Mouse (Mus musculus): ENCODE measurements around the gene Prmt3. TPM values are rescaled to one million over a fixed set of nuclear protein-coding genes. Genes with fewer than 3 reads are reported as not detected.
A peak's percentile ranks its signal among the peaks of the same experiment; 100 is the strongest.

Gene Prmt3
- polyA plus RNA-seq, 1 experiment from 2014 or later: 50.6 TPM

- no peak overlapping the region for H3K27ac ChIP-seq
- 92% methylated on average over 2 of the region's 2 CpGs for WGBS
Observed at GRCm38 (mm10) chr7:49824581-49824980, 46.4 kb downstream of the Prmt3 start.

GRCm38 (mm10) chr7:49825492-49825891 lies 47.3 kb downstream of the Prmt3 start:
- H3K9me3 ChIP-seq: no peaks in the 10 kb centered on the region
- H3K4me3 ChIP-seq (replicated peaks): no peak overlapping the region
- no peak overlapping the region for H3K27ac ChIP-seq
- H3K4me1 ChIP-seq (replicated peaks): no peaks in the 10 kb centered on the region; the same call in 1 of the 2 replicates
- no peaks in the 10 kb centered on the region for H3K27me3 ChIP-seq
- H3K9ac ChIP-seq (replicated peaks): no peak overlapping the region
- no peak overlapping the region for H3K4me2 ChIP-seq (replicated peaks)
- ATAC-seq: no peak
- WGBS: 92% methylated on average over 3 of the region's 3 CpGs
- H3K36me3 ChIP-seq: peaks cover 33% of the 10 kb centered on the region

More at GRCm38 (mm10) chr7:49824581-49824980, 46.4 kb downstream of the Prmt3 start:
- H3K36me3 ChIP-seq: peaks cover 28% of the 10 kb centered on the region
- no peak overlapping the region for H3K4me3 ChIP-seq (replicated peaks)
- ATAC-seq: no peak
- H3K4me2 ChIP-seq (replicated peaks): no peak overlapping the region
- no peaks in the 10 kb centered on the region for H3K27me3 ChIP-seq
- H3K9me3 ChIP-seq: no peaks in the 10 kb centered on the region
- peaks cover 3% of the 10 kb centered on the region for H3K4me1 ChIP-seq (replicated peaks)
- no peak overlapping the region for H3K9ac ChIP-seq (replicated peaks)

GRCm38 (mm10) chr7:49827920-49828319 lies 49.8 kb downstream of the Prmt3 start:
- no peak overlapping the region for H3K4me2 ChIP-seq (replicated peaks)
- H3K9me3 ChIP-seq: no peaks in the 10 kb centered on the region
- no peaks in the 10 kb centered on the region for H3K27me3 ChIP-seq
- no peak overlapping the region for H3K4me3 ChIP-seq (replicated peaks)
- peaks cover 38% of the 10 kb centered on the region for H3K36me3 ChIP-seq
- no peak for ATAC-seq
- H3K27ac ChIP-seq: no peak overlapping the region
- 100% methylated on average over 1 of the region's 1 CpGs for WGBS
- no peak overlapping the region for H3K9ac ChIP-seq (replicated peaks)
- H3K4me1 ChIP-seq (replicated peaks): no peaks in the 10 kb centered on the region

- Histone ChIP-seq H3K36me3 (0 out of 2 replicates have a peak, but pooled peaks cover 7% of the 10 kb centered on the region), H3K9me3 (no peaks in the 10 kb centered on the region), H3K4me3 (replicated peaks) (peak overlapping the region; percentile 1; the same call in 1 of the 2 replicates), H3K27me3 (0 out of 2 replicates have a peak, but pooled peaks cover 8% of the 10 kb centered on the region), H3K9ac (replicated peaks) (peak overlapping the region; percentile 5; the same call in 1 of the 2 replicates), H3K4me1 (replicated peaks) (peaks cover 14% of the 10 kb centered on the region), H3K27ac (peak overlapping the region; percentile 73), H3K4me2 (replicated peaks) (peak overlapping the region; percentile 37)
- peak; percentile 92 for ATAC-seq
- 20% methylated on average over 11 of the region's 11 CpGs for WGBS
Observed at GRCm38 (mm10) chr7:49842366-49843282, 64.5 kb downstream of the Prmt3 start.

- H3K4me1 ChIP-seq (replicated peaks): peaks cover 14% of the 10 kb centered on the region
- H3K4me2 ChIP-seq (replicated peaks): no peak overlapping the region
- no peak overlapping the region for H3K4me3 ChIP-seq (replicated peaks)
- no peak overlapping the region for H3K27ac ChIP-seq
- H3K27me3 ChIP-seq: 0 out of 2 replicates have a peak, but pooled peaks cover 8% of the 10 kb centered on the region
- H3K36me3 ChIP-seq: 0 out of 2 replicates have a peak, but pooled peaks cover 6% of the 10 kb centered on the region
- ATAC-seq: no peak
- no peak overlapping the region for H3K9ac ChIP-seq (replicated peaks)
- H3K9me3 ChIP-seq: no peaks in the 10 kb centered on the region
- 61% methylated on average over 6 of the region's 6 CpGs for WGBS
Observed at GRCm38 (mm10) chr7:49843304-49843933, 65.3 kb downstream of the Prmt3 start.

- Histone ChIP-seq H3K4me3 (replicated peaks) (no peak overlapping the region), H3K9ac (replicated peaks) (no peak overlapping the region), H3K36me3 (peaks cover 5% of the 10 kb centered on the region; the same call in 1 of the 2 replicates), H3K4me2 (replicated peaks) (no peak overlapping the region), H3K27me3 (0 out of 2 replicates have a peak, but pooled peaks cover 3% of the 10 kb centered on the region), H3K27ac (no peak overlapping the region), H3K9me3 (no peaks in the 10 kb centered on the region), H3K4me1 (replicated peaks) (peaks cover under 1% of the 10 kb centered on the region; the same call in 1 of the 2 replicates)
- no peak for ATAC-seq
- 76% methylated on average over 2 of the region's 2 CpGs for WGBS
Observed at GRCm38 (mm10) chr7:49847939-49848338, 69.8 kb downstream of the Prmt3 start.

- WGBS: 87% methylated on average over 5 of the region's 5 CpGs
- Histone ChIP-seq H3K27ac (no peak overlapping the region), H3K4me1 (replicated peaks) (no peaks in the 10 kb centered on the region), H3K27me3 (no peaks in the 10 kb centered on the region), H3K9me3 (no peaks in the 10 kb centered on the region), H3K4me3 (replicated peaks) (no peak overlapping the region), H3K9ac (replicated peaks) (no peak overlapping the region), H3K36me3 (peaks cover 21% of the 10 kb centered on the region), H3K4me2 (replicated peaks) (no peak overlapping the region)
- no peak for ATAC-seq
Observed at GRCm38 (mm10) chr7:49853342-49854181, 75.4 kb downstream of the Prmt3 start.

GRCm38 (mm10) chr7:49857347-49857746 lies 79.2 kb downstream of the Prmt3 start:
- ATAC-seq: no peak
- WGBS: 82% methylated on average over 5 of the region's 5 CpGs
- Histone ChIP-seq H3K27me3 (no peaks in the 10 kb centered on the region), H3K9ac (replicated peaks) (no peak overlapping the region), H3K4me2 (replicated peaks) (no peak overlapping the region), H3K36me3 (peaks cover 27% of the 10 kb centered on the region), H3K9me3 (no peaks in the 10 kb centered on the region), H3K27ac (no peak overlapping the region), H3K4me1 (replicated peaks) (no peaks in the 10 kb centered on the region), H3K4me3 (replicated peaks) (no peak overlapping the region)

GRCm38 (mm10) chr7:49858257-49858656 lies 80.1 kb downstream of the Prmt3 start:
- Histone ChIP-seq H3K4me1 (replicated peaks) (no peaks in the 10 kb centered on the region), H3K4me2 (replicated peaks) (no peak overlapping the region), H3K27ac (no peak overlapping the region), H3K27me3 (no peaks in the 10 kb centered on the region), H3K9ac (replicated peaks) (no peak overlapping the region), H3K4me3 (replicated peaks) (no peak overlapping the region), H3K9me3 (no peaks in the 10 kb centered on the region), H3K36me3 (peaks cover 27% of the 10 kb centered on the region)
- no peak for ATAC-seq
- WGBS: 84% methylated on average over 3 of the region's 3 CpGs

- H3K27ac ChIP-seq: no peak overlapping the region
- peaks cover 5% of the 10 kb centered on the region; the same call in 1 of the 2 replicates for H3K4me1 ChIP-seq (replicated peaks)
- no peak for ATAC-seq
- H3K4me2 ChIP-seq (replicated peaks): no peak overlapping the region
- H3K27me3 ChIP-seq: no peaks in the 10 kb centered on the region
- H3K9me3 ChIP-seq: no peaks in the 10 kb centered on the region
- H3K36me3 ChIP-seq: peaks cover 27% of the 10 kb centered on the region
- no peak overlapping the region for H3K4me3 ChIP-seq (replicated peaks)
- 94% methylated on average over 3 of the region's 3 CpGs for WGBS
- no peak overlapping the region for H3K9ac ChIP-seq (replicated peaks)
Observed at GRCm38 (mm10) chr7:49859820-49860219, 81.7 kb downstream of the Prmt3 start.

GRCm38 (mm10) chr7:49861196-49861595 lies 83.0 kb downstream of the Prmt3 start:
- WGBS: 93% methylated on average over 2 of the region's 2 CpGs
- no peak for ATAC-seq
- Histone ChIP-seq H3K4me2 (replicated peaks) (no peak overlapping the region), H3K9me3 (no peaks in the 10 kb centered on the region), H3K9ac (replicated peaks) (no peak overlapping the region), H3K4me3 (replicated peaks) (no peak overlapping the region), H3K27me3 (no peaks in the 10 kb centered on the region), H3K36me3 (peaks cover 27% of the 10 kb centered on the region), H3K4me1 (replicated peaks) (peaks cover 5% of the 10 kb centered on the region; the same call in 1 of the 2 replicates), H3K27ac (no peak overlapping the region)
